Mouse (Mus musculus): ENCODE measurements at regions not wholly inside any gene's neighbourhood (a gene's known extent, or its start where the extent isn't known, plus 50 kb on each side); places are given as distances from the start of the nearest gene placed in this dataset.

DNA sequence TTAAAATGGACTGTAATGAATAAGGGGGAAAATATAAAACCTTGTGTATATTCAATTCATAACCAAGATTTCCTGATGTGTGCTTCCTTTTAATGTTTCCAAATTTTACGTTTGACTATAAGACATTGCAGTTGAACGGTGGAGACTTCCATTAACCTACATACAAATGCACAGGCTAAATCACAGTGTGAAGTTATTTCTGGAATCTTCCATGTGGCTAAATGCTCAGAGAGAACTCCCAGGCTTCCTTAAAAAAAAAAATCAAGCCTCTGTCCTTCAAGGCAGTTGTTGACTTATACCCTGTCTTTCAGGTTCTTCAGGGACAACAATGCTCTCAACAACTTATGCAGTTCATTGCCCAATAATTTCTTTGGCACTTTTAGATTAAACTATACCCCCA is 2677.9 kb upstream of the Gm7489 start:
- no peak for TF ChIP-seq CTCF (IDR thresholded peaks at IDR 0.05)
- TF ChIP-seq EP300 (IDR thresholded peaks at IDR 0.05): no peak

All from lung, postnatal 0 days (tissue).